Mouse (Mus musculus): ENCODE measurements around the gene Fhl3. TPM values are rescaled to one million over a fixed set of nuclear protein-coding genes. Genes with fewer than 3 reads are reported as not detected.

The Fhl3 gene
- polyA plus RNA-seq, 1 experiment, result 2.4 TPM

GRCm38 (mm10) chr4:124664185-124664584 is 36.3 kb upstream of the Fhl3 start:
- no peak overlapping the region for H3K4me3 ChIP-seq (ENCODE audit: insufficient read depth, low read length)
- no peak overlapping the region for H3K27ac ChIP-seq (ENCODE audit: insufficient read depth, low read length)
- no peaks in the 10 kb centered on the region for H3K4me1 ChIP-seq (ENCODE audit: control insufficient read depth, insufficient read depth, low read length)
- no peak for TF ChIP-seq CTCF (IDR thresholded peaks at IDR 0.05; ENCODE audit: extremely low read depth, insufficient read depth, low read length)

- TF ChIP-seq CTCF (IDR thresholded peaks at IDR 0.05; ENCODE audit: extremely low read depth, insufficient read depth, low read length) (no peak), POLR2A (IDR thresholded peaks at IDR 0.05; ENCODE audit: extremely low read depth, insufficient read depth, low read length) (no peak)
- H3K27ac ChIP-seq (ENCODE audit: insufficient read depth, low read length), result no peak overlapping the region
- no peak overlapping the region for H3K4me3 ChIP-seq (ENCODE audit: insufficient read depth, low read length)
These were observed 35.9 kb upstream of the Fhl3 start for GRCm38 (mm10) chr4:124664604-124665003.

GRCm38 (mm10) chr4:124667476-124668033 is 32.9 kb upstream of the Fhl3 start:
- H3K4me3 ChIP-seq (ENCODE audit: insufficient read depth, low read length), result no peak overlapping the region
- H3K4me1 ChIP-seq (ENCODE audit: control insufficient read depth, insufficient read depth, low read length), result 0 out of 2 replicates have a peak, but pooled peaks cover 2% of the 10 kb centered on the region
- H3K27ac ChIP-seq (ENCODE audit: insufficient read depth, low read length), result no peak overlapping the region; the same call in 1 of the 2 replicates
- TF ChIP-seq POLR2A (IDR thresholded peaks at IDR 0.05; ENCODE audit: extremely low read depth, insufficient read depth, low read length) (no peak), CTCF (IDR thresholded peaks at IDR 0.05; ENCODE audit: extremely low read depth, insufficient read depth, low read length) (no peak)

More at GRCm38 (mm10) chr4:124664604-124665003, 35.9 kb upstream of the Fhl3 start:
- H3K4me1 ChIP-seq (ENCODE audit: control insufficient read depth, insufficient read depth, low read length), result no peaks in the 10 kb centered on the region

GRCm38 (mm10) chr4:124668078-124668477 is 32.4 kb upstream of the Fhl3 start:
- Histone ChIP-seq H3K4me3 (ENCODE audit: insufficient read depth, low read length) (no peak overlapping the region), H3K4me1 (ENCODE audit: control insufficient read depth, insufficient read depth, low read length) (0 out of 2 replicates have a peak, but pooled peaks cover 2% of the 10 kb centered on the region), H3K27ac (ENCODE audit: insufficient read depth, low read length) (no peak overlapping the region; the same call in 1 of the 2 replicates)
- no peak for TF ChIP-seq CTCF (IDR thresholded peaks at IDR 0.05; ENCODE audit: extremely low read depth, insufficient read depth, low read length)
- no peak for TF ChIP-seq POLR2A (IDR thresholded peaks at IDR 0.05; ENCODE audit: extremely low read depth, insufficient read depth, low read length)

GRCm38 (mm10) chr4:124670232-124670631 is 30.3 kb upstream of the Fhl3 start:
- TF ChIP-seq POLR2A (IDR thresholded peaks at IDR 0.05; ENCODE audit: extremely low read depth, insufficient read depth, low read length) (no peak), CTCF (IDR thresholded peaks at IDR 0.05; ENCODE audit: extremely low read depth, insufficient read depth, low read length) (no peak)
- Histone ChIP-seq H3K4me1 (ENCODE audit: control insufficient read depth, insufficient read depth, low read length) (0 out of 2 replicates have a peak, but pooled peaks cover 2% of the 10 kb centered on the region), H3K27ac (ENCODE audit: insufficient read depth, low read length) (no peak overlapping the region), H3K4me3 (ENCODE audit: insufficient read depth, low read length) (no peak overlapping the region)

- H3K4me1 ChIP-seq (ENCODE audit: control insufficient read depth, insufficient read depth, low read length), result 0 out of 2 replicates have a peak, but pooled peaks cover 2% of the 10 kb centered on the region
- TF ChIP-seq POLR2A (IDR thresholded peaks at IDR 0.05; ENCODE audit: extremely low read depth, insufficient read depth, low read length), result no peak
- TF ChIP-seq CTCF (IDR thresholded peaks at IDR 0.05; ENCODE audit: extremely low read depth, insufficient read depth, low read length), result no peak
- H3K27ac ChIP-seq (ENCODE audit: insufficient read depth, low read length), result no peak overlapping the region
- H3K4me3 ChIP-seq (ENCODE audit: insufficient read depth, low read length), result no peak overlapping the region
These were observed 28.9 kb upstream of the Fhl3 start for GRCm38 (mm10) chr4:124671583-124671982.

GRCm38 (mm10) chr4:124672347-124673320 is 27.9 kb upstream of the Fhl3 start:
- H3K27ac ChIP-seq (ENCODE audit: insufficient read depth, low read length), result no peak overlapping the region
- no peak overlapping the region; the same call in 1 of the 2 replicates for H3K4me3 ChIP-seq (ENCODE audit: insufficient read depth, low read length)
- H3K4me1 ChIP-seq (ENCODE audit: control insufficient read depth, insufficient read depth, low read length), result 0 out of 2 replicates have a peak, but pooled peaks cover 2% of the 10 kb centered on the region
- TF ChIP-seq POLR2A (IDR thresholded peaks at IDR 0.05; ENCODE audit: extremely low read depth, insufficient read depth, low read length) (no peak), CTCF (IDR thresholded peaks at IDR 0.05; ENCODE audit: extremely low read depth, insufficient read depth, low read length) (no peak)

- Histone ChIP-seq H3K4me3 (ENCODE audit: insufficient read depth, low read length) (no peak overlapping the region), H3K4me1 (ENCODE audit: control insufficient read depth, insufficient read depth, low read length) (0 out of 2 replicates have a peak, but pooled peaks cover 2% of the 10 kb centered on the region), H3K27ac (ENCODE audit: insufficient read depth, low read length) (no peak overlapping the region)
- no peak for TF ChIP-seq POLR2A (IDR thresholded peaks at IDR 0.05; ENCODE audit: extremely low read depth, insufficient read depth, low read length)
- TF ChIP-seq CTCF (IDR thresholded peaks at IDR 0.05; ENCODE audit: extremely low read depth, insufficient read depth, low read length), result no peak
These were observed 26.0 kb upstream of the Fhl3 start for GRCm38 (mm10) chr4:124674334-124675032.

- TF ChIP-seq CTCF (IDR thresholded peaks at IDR 0.05; ENCODE audit: extremely low read depth, insufficient read depth, low read length) (peak; percentile 71), POLR2A (IDR thresholded peaks at IDR 0.05; ENCODE audit: extremely low read depth, insufficient read depth, low read length) (no peak)
- Histone ChIP-seq H3K27ac (ENCODE audit: insufficient read depth, low read length) (no peak overlapping the region), H3K4me3 (ENCODE audit: insufficient read depth, low read length) (no peak overlapping the region), H3K4me1 (ENCODE audit: control insufficient read depth, insufficient read depth, low read length) (0 out of 2 replicates have a peak, but pooled peaks cover 2% of the 10 kb centered on the region)
These were observed 25.5 kb upstream of the Fhl3 start for GRCm38 (mm10) chr4:124675037-124675436.
